Mouse (Mus musculus): ENCODE data around the gene Ifitm1.

GRCm38 (mm10) chr7:140971479-140972171 is 4.6 kb downstream of the Ifitm1 start:
- TF ChIP-seq CTCF (IDR thresholded peaks at IDR 0.05; ENCODE audit: low read depth) (no peak), EP300 (IDR thresholded peaks at IDR 0.05; ENCODE audit: low read depth) (no peak)

All from liver, embryonic 14.5 days (tissue).